Mouse (Mus musculus) retina, postnatal 1 day (tissue): ENCODE measurements around the gene Ifrd2.
A peak's percentile ranks its signal among the peaks of the same experiment; 100 is the strongest.

Experiments used
- DNase-seq: peaks from one replicate; pipeline ENCODE4 v3.0.0-alpha.2; 2012

Ifrd2 gene

DNA sequence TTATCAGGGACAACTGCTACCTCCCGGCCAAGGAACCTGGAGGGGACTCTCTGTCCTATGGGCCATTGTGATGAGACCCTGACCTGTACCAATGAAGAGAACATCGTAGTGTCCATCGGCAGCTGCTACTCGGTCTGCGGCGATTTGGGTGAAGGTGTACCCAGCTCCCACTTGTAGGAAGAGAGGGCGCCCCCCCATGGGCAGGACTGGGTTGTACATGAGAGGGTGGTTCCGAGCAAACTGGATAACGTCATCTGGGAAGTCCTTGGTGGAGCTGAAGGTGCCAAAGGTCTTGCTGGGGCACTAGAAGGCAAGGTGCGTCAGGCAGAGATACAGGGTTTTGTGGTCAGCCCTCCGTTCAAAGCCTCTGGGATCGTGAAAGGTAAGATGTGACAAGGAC lies 13.3 kb downstream of the Ifrd2 start:
- no peak for DNase-seq

DNA sequence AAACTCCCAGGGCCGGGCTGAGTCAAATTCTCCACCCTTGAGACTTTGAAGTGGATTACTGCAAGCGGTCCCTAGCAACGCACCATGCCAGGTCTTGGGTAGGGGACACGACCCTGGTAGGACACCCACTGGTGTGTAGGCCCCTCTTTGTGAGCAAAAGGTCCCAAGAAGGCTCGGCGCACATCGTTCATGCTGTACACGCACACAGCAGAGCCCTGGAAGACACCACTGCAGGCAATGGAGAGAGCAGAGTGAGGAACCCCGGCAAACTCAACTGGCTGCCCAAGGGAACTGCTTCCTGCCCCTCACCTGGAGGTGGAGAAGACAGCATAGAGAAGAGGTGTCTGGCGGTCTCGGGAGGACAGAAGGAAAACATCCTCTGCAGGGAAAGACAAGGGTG lies 13.8 kb downstream of the Ifrd2 start:
- no peak for DNase-seq

DNA sequence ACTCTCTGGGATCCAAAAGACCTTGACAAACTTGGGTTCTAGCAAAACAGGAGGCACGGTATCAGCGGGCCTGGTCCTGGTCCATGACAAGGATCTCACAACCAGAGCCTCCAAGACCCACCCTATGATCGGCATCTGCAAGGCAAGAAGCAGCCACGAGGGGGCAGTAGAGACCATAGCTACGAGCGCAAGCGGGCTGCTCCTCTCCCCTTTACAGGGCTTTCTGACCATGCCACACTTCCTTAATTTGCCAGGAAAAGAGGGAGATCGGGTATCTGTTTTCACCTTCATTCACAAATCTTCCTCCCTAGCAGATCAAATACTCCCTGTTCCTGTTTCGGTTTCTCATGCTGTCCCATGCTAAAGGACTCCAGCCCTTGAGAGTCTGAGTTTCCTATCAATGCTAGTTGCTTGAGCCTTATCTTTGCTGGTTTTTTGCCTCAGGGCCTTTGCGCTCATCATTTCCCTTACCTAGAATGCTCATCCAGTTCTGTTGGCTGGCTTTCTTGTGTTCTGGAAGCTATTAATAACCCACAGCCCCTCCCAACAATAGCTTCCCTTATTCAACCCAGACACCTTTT lies 14.7 kb downstream of the Ifrd2 start:
- DNase-seq: peak; percentile 90

DNA sequence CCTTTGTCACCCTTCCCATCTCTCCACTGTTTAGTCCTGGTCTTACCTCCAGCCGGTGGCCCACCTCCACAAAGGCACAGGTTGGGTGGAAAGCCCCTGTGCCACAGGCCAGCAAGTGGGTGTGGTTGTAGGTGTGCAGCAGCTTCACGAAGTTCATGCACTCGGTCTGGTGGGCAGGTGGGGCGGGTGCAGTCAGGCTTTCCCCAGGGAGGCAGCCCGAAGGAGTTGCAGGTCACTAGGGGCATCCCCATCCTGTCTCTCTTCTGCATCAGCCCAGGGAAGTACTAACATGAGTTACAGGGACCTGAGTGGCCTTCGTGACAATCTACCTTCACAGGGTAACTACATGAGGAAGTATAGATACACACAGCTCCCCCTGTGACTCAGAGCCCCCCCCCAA lies 15.8 kb downstream of the Ifrd2 start:
- no peak for DNase-seq

DNA sequence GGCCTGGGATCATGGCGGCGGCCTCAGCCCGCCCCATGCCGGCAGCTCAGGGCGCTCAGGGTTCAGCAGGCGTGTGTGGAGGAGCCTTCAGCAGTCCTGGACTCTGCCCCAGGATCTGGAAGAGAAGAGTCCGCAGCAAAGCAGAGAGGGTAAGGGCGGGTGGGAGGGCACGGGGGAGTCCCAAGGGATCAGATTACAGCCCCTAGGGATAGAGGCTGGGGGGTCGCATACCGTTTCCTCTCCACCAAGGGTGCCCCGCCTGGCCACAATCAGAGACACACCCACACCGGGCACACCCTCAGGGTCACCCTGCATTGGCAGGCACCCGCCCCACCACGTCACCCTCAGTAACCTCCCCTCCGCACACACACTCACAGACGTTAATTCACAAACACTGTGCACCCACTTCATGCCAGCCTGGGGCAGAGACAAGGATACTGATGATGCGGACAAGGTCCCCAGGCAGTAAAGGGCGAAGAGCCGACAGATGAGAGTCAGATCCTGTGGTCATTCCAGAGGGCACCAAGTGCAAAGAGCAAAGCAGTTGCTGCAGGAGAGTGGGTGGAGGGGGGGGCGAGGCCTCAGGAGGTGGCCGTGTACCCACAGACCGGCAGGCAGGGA lies 17.7 kb downstream of the Ifrd2 start:
- peak; percentile 20 for DNase-seq

DNA sequence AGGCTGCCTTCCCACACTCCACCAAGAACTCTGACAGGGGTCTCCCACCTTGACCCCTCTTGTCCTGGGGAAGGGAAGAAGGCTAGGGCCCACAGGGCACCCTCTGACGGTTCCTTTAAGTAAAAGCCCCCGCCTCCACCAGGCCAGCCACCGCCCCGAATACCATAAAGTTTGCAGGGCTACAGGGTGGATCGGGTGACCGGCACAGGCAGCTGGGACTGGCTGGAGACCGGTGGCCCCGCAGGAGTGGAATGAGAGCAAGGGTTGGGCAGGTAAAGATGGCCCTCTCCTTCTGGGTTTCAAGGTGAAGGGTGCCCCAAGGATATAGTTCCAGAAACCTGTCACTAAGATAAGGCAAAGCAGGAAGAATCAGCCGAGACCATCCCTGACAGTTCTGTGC lies 19.1 kb downstream of the Ifrd2 start:
- DNase-seq: no peak

DNA sequence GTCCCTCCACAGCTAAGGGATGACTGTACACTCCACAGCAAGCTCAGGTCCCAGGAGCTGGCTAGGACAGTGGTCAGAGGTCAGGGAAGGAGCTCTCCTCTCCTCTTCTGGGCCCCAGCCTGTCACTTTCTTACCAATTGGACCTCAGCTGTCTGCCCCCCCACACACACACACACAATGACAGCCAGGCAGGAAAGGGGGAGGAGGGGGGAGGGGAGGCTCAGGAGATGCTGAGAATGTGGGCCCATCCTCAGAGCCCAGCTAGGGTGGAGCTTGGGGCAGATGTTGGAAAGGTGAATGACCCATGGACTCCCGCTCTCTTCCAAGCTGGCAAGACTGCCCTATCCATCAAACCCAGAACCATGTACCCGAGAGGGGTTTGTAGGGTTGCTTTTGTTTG lies 19.6 kb downstream of the Ifrd2 start:
- DNase-seq: peak; percentile 41

DNA sequence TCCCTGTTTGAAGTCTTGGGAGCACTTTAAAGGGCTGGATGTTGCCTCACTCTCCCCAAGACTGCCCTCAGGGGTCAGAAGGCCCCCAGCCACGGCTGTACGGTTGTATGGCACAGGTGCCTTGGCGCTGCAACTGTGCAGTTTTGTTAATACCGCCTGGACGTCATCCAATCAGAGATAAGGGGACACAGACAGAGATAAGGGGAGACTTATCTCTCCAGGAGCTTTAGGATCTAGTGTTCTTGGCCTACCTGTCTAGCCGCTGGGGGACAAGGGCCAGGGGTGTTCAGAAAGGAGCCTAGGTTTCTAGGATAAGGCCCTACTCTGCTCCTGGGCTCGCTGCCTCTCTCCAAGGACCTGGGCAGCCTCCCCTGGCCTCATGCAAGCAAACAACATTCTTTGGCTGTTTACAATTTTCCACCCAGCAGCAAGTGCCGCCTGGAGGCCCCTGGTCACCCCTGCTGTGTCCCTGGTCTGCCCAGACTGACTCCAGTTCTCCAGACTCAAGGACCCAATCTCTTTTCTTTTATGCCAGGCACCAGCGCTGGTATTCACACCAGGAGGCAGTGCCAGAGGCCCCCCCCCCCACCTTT lies 20.3 kb downstream of the Ifrd2 start:
- no peak for DNase-seq

DNA sequence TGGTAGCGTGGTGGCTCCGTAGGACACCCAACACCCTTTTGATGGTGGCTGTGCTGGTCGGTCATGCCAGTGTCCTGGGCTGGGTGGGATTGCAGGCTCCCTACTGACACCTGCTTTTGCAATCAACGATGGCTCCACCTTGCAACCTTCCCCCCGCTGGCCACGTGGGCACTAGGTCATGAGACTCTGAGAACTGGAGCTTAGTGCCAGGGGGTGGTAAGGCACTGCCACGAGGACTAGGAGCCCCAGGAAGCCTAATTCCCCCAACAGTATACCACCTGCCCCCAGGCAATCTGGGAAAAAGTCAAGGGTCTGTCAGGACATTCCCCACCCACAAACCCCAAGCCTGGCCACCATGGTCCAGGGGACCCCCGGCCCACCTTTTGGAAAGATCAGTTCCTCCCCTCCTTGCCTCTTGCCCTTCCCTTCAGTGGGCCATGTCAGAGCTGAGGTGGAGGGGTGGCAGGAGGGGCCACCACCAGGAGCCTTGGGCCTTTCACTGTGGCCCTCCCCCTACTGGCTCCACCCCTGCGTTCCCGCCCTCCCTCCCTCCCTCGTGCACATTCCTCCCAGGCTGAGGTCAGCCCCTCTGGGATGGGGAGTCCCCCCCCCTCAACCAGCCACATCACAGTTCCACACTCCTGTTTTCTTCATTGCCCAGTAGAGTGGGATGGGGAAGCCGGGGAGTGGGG lies 21.4 kb downstream of the Ifrd2 start, which contains the start of gene Sema3b:
Sema3b (minus strand) TSS at position 489 of the 692 bp plus-strand sequence.
- peak; percentile 65 for DNase-seq

DNA sequence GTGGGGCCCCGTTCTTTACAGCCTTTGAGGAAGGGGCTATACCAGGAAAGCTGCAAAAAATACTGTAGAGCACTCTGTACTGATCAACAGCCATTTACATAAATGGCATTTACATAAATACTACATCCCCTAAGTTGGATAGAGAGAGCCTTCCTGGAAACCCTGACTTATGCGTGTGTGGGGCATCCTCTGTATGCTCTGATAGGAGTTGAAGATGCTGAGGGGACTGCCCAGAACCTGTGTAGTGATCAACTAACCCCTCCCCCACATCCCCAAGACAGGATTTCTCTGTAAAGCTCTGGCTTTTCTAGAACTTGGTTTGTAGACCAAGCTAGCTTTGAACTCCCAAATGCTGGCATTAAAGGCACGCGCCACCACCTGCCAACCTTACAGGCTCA lies 22.0 kb downstream of the Ifrd2 start:
- DNase-seq: no peak

DNA sequence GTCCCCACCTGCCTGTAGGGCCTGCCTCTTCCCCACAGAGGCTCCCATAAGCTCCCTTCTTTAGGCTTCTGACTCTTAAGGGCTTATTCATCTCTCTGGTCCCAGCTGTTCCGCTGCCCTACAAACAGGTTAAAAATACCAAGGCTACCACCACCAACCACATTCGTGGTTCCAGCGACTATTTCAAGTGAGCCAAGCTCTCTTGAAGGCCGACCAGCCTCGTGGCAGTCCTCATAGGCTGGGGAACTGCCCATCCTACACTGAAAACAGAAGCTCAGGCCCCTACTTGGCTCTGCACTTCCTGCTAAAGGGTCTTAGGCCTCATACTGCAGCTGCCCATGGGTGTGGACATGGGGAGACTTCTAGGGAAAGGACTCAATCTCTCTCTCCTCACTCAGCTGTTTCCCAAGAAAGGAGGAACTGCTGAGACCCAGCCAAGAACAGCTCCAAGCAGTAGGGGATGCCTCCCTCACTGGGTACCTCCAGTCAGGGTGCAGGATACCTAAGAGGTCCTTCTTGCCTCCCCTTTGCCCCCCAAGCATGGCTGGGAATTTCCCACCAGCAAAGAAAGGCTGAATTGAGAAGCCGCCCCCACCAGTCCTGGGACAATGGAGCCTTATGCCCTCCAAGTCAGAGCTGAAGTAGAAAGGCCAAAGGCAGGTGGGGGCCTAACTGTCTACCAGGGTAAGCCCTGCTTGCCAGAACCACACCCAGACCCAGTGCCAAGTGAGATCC lies 24.2 kb downstream of the Ifrd2 start:
- no peak for DNase-seq

DNA sequence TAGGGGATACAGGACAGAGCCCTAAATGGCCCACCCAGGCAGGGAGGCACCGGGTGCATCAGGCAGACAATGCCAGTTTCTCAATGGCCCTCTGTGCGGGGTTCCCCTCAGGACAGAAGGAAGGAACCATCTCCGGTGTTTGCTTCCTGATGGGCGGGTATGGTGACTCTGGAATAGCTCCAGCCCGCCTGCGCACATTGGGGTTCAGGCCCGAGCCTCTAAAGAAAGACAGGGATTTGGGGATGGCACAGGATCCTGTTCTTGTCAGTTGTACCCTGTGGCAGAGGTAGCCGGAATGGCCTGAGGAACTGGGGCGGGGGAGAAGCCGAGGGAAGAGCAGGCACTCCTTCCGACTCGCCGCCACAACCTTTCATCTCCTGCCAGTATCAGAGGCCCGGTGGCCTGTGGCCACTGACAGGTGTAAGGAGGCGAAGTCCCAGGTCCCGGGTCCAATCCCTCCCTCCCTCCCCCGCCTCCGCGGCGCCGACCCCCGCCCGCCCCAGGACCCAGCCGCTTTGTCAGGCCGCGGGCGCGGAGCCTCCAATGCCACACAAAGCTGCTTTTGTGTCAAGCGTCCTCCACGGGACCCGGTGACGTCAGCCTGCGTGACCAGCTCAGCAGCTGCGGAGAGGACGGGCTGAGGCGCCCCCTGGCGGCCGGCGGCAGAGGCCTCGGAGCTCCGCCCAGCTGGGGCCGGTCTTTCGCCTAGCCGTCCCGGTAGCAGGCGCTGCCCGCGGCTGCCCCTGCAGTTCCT lies 24.9 kb downstream of the Ifrd2 start:
- DNase-seq: peak; percentile 99

DNA sequence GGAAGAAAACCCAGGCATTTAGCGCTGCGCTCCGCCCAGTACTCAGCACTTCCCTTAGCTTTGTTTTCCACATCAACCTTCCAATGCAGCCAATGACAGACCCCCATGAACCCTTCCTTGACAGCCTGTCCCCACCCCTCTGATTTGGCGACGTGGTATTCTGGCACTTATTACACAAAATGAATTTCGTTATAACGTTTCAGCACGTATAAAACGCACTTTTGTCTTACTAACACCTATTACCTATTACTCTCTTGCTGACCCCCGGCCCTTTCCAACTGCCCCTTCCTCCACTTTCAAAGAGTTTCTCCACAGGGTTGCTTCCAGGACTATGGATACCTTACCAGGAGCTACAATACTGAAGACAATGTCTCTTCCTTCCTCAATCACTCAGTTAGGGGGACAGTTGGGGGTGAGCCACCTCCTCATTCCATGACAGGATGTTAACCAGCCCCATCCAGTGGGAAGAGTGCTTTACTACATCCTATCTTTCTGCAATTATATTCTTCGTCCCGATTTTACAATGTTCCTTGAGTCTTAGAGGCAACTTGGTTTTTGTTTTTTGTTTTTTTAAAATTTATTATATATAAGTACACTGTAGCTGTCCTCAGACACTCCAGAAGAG lies 25.6 kb downstream of the Ifrd2 start:
- DNase-seq: no peak

DNA sequence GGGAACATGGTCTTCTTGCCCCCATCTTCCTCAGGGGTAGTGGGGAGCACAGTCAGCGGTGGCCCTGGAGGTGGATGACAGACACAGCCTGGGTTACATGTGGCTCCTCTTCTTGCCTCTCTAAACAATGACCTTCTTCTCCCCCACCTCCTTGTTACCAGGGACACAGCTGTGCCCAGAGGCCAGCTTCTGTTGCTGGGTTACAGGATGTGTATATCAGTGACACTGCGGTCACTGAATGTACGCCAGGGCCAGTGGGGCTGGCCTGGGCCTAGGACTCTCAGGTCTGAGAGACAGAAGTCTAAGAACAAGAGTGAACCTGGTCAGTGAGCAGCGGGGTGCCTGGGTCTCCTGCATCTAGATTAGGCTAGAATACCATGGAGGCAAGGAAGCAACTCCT lies 27.6 kb downstream of the Ifrd2 start:
- peak; percentile 78 for DNase-seq

DNA sequence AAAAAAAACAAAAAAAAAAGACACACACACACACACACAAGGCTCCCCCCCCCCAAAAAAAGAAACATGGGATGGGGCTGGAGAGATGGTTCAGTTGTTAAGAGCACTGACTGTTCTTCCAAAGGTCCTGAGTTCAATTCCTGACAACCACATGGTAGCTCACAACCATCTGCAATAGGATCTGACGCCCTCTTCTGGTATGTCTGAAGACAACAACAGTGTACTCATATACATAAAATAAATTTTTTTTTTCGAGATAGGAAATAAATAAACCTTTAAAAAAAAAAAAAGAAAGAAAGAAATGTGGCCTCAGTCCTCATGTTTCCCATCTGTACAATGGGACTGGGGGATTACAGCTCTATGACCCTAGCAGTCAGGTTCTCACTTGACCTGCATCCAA lies 30.0 kb downstream of the Ifrd2 start:
- no peak for DNase-seq

DNA sequence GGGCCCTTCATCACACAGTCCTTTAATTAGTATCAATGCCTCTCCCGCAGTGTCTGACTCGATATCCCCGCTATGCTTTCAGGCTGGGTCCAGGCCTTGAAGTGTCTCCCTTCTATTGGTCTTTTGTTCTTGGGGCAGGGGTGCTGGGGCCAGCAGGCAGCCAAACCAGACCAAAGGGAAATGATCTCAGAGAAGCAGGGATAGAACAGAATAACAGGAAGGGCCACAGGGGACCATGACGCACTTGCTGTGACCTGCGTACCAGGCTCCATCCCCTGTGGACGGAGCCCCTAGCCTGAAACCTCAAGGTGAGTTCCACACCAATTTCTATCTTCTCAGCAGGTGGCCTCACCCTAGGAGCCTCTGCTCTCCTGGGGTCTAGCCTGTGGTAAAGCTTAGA lies 30.7 kb downstream of the Ifrd2 start:
- DNase-seq: no peak

DNA sequence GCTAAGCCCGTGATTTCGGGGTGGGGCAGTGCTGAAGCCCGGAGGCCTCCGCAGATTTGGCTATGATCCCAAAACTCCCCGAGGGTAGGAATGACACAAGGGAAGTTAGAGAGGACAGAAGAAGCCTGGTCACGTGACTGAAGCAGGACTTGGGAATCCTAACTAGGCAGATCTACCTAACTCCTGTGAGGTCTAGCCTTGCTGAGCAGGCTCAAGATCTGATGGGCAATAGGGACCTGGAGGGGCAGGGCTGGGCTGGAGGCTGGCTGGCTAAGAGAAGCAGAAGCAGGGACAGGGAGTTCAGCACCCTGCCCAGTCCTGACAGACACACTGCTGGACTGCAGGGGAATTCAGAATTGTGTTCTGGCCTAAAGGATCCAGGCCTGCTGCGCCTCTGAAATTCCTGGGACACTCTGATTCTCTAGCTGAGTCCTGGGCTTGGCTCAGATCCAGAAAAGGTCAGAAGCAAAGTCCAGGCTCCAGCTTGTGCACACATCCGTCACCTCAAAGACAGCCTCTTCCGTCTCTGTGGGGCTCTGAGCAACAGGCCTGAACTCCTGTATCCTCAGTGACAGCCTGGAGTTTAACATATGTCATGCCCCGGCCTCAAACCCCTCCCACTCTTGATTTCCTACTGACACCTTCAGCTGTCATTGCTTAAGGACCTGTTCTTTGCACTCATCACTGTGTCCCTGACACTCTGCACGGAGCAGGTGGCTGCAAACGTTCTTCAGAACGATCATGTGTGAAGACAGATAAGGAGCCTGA lies 31.5 kb downstream of the Ifrd2 start:
- peak; percentile 28 for DNase-seq

DNA sequence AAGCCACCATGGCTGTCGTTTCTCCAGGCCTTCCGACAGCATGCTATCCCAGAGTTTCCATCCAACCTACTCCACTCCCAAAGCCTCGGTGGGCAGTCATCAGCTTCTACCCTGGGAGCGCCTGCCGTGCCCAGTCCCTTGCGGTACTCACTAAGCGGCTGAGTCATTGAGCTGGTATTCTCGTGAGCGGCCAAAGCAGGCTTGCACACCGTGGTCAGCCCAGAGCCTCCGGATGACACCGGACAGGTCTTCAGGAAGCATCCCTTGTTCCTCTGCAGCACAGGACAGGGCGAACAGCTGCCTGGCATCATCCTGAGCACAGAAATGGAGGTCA lies 32.1 kb downstream of the Ifrd2 start:
- DNase-seq: no peak

DNA sequence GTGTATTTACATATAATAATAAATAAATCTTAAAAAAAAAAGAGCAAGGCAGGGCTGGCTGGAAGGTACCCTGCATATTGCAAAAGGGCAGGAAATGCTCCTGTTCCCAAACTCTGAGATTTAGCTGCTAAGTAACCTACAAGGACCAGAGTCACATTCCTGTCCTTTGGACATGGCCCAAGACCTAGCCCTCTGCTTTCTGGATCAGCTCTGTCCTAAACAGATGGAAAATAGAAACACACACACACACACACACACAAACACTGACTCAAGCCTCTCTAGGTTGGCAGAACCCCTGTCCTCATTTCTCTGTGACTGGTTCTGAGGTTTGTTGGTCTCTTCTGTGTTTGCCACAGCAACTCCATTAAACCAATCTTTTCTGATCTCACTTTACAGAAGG lies 33.5 kb downstream of the Ifrd2 start:
- no peak for DNase-seq

DNA sequence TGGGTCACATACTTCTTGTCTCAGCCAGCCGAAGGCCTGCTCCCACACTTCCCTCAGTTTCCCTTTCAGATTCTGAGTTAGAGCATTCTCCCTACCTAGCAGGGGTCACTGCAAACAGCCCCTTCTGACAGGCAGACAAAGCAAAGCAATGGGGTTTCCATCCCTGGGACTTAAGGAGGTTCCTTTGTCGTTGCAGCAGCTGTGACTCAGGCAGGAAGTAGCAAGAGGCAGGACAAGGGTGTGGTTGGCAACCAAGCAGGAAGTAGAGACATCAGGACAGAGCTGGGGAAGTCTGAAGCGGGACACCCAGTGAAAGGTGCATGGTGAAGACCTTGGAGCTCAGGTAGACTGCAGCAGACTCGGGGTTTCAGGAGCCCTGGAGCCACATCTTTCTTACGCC lies 37.1 kb downstream of the Ifrd2 start:
- DNase-seq: no peak

DNA sequence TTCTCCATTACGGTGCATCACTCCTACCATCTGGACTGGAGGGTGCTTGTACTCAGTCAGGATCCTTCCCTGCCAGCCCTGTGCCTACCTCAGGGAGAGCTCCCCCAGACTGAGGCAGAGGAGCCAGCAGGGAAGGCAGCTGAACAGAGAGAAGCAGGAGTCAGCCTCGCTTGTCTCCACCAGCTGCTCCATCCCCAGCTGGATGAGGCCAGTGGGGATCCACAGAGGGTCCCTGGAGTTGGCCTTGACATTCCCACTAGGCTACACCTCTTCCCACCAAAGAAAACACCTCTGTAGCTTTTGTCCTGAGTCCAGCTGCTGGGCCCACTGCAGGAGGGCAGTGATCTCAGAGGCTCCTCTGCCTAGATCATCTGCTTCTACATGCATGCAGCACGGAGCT lies 37.5 kb downstream of the Ifrd2 start:
- DNase-seq: no peak
